Mouse (Mus musculus): ENCODE measurements at regions not wholly inside any gene's neighbourhood (a gene's known extent, or its start where the extent isn't known, plus 50 kb on each side); places are given as distances from the start of the nearest gene placed in this dataset.

GRCm38 (mm10) chr10:120666202-120666860, 190.1 kb upstream of the Hmga2 start:
- no peak for TF ChIP-seq GATA1 (IDR thresholded peaks at IDR 0.05; ENCODE audit: low read length)
- no peak for TF ChIP-seq TAL1 (IDR thresholded peaks at IDR 0.05; ENCODE audit: low read length)
